Mouse (Mus musculus) spleen, adult 2 months (tissue): ENCODE results near the gene Myo1d. TPM values are rescaled to one million over a fixed set of nuclear protein-coding genes. Genes with fewer than 3 reads are reported as not detected.

Experiments
- DNase-seq, 2 experiments: peaks; one replicate each; pipeline versions ENCODE4 v3.0.0 to v3.0.0-alpha.2; 2012 to 2021; ENCODE audit warnings: low spot score in 2 of 2, low read depth in 1 of 2
- H3K27ac ChIP-seq: fragments of 200-500 bp; 2 replicates; pipeline ENCODE4 v1.5.1; 2012; ENCODE audit warnings: low read length, inconsistent platforms; ENCODE audit not compliant: insufficient read depth
- H3K27me3 ChIP-seq: fragments of 200-500 bp; 2 replicates; pipeline ENCODE4 v1.6.1; 2012; ENCODE audit warnings: mild to moderate bottlenecking, moderate library complexity, low read length, inconsistent platforms; ENCODE audit not compliant: control insufficient read depth, insufficient read depth
- H3K36me3 ChIP-seq: fragments of 200-500 bp; 2 replicates; pipeline ENCODE4 v1.6.1; 2012; ENCODE audit warnings: mild to moderate bottlenecking, low read length, inconsistent platforms; ENCODE audit not compliant: control insufficient read depth, insufficient read depth
- H3K4me1 ChIP-seq: fragments of 200-500 bp; 2 replicates; pipeline ENCODE4 v1.6.1; 2011; ENCODE audit warnings: inconsistent platforms; ENCODE audit not compliant: control insufficient read depth, insufficient read depth, insufficient read length
- H3K4me3 ChIP-seq: fragments of 200-500 bp; 2 replicates; pipeline ENCODE4 v1.5.1; 2011; ENCODE audit warnings: mild to moderate bottlenecking, inconsistent platforms; ENCODE audit not compliant: insufficient read depth, insufficient read length; ENCODE audit errors: extremely low read depth
- CTCF ChIP-seq: fragments of 200-500 bp; IDR thresholded peaks from 2 replicates; pipeline ENCODE4 v1.5.1; 2011; ENCODE audit warnings: mild to moderate bottlenecking, inconsistent platforms; ENCODE audit not compliant: insufficient read depth, insufficient read length, insufficient replicate concordance; ENCODE audit errors: extremely low read depth
- POLR2A ChIP-seq: fragments of 200-500 bp; IDR thresholded peaks from 2 replicates; pipeline ENCODE4 v1.6.1; 2011; ENCODE audit warnings: low read depth, low read length, inconsistent platforms
- WGBS: fragments of 180-500 bp; shearing (Covaris S2); methylation state at CpG from one replicate; pipeline ENCODE4 v1.1.7; 2018; 5-methylcytosine and 5-hydroxymethylcytosine counted together
- polyA plus RNA-seq: library from polyadenylated mRNA; depleted of rRNA; stranded (reverse); fragments of >200 nt; gene quantifications from 2 replicates; pipeline ENCODE4 v1.2.3, GENCODE M21; 2012

The Myo1d gene
- polyA plus RNA-seq, 1 experiment: 6.2 TPM

DNA sequence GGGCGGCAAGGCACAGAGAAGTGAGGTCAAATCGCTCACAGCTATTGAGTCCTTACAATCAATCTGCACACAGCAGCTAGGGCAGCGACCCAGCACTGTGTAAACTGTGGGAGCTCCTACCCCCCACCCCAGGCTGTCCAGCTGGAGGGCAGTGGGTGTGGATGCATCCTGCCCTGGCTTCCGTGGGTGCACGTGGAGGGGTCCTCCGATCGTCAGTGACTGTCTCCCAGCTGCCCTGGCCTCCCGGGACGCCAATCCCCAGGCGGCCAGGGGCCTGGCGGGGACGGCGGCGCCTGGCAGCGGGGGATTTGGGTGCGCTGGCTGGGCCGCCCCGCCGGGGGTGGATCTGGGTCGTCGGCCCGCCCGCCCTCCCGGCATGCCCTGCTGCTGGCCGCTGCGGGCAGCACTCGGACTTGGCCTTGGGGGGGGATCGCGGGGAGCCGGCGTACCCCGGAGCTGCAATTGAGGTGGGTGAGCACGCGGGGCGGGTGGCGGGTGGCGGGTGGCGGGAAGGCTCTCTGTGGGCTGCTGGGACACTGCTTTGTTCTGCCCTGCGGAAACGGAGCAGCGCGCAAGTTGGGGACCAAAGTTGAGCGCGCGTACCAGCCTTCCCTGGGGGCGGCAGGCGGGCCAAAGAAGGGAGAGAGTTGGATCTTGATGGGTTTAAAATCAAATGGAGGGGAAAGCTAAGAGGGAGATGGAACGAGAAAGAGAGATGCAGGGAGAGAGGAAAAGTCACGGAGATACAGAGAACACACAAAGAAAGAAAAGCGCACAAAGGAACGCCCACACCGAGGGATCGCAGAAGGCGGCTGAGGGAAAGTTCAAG is 30.4 kb upstream of the Myo1d start, which contains the start of gene Tmem98:
Gene Tmem98 (plus strand): TSS at position 183 of the 829 bp plus-strand sequence.
- Histone ChIP-seq H3K4me3 (peak within 1 kb of the TSS; percentile 32; the same call in 1 of the 2 replicates), H3K4me1 (no peaks in the 10 kb centered on the region; the same call in 1 of the 2 replicates), H3K27me3 (peaks cover 4% of the 10 kb centered on the region; the same call in 1 of the 2 replicates), H3K36me3 (no peaks in the 10 kb centered on the region), H3K27ac (no peak within 1 kb of the TSS; the same call in 1 of the 2 replicates)
- WGBS: 5% methylated on average over 45 of the region's 54 CpGs
- TF ChIP-seq POLR2A (no peak), CTCF (no peak)
- DNase-seq: no peak

- no peak overlapping the region for H3K4me3 ChIP-seq
- H3K36me3 ChIP-seq: no peaks in the 10 kb centered on the region
- no peak for DNase-seq
- no peaks in the 10 kb centered on the region; the same call in 1 of the 2 replicates for H3K4me1 ChIP-seq
- no peak overlapping the region; the same call in 1 of the 2 replicates for H3K27ac ChIP-seq
- WGBS: 84% methylated on average over 6 of the region's 6 CpGs
- peaks cover 4% of the 10 kb centered on the region; the same call in 1 of the 2 replicates for H3K27me3 ChIP-seq
- TF ChIP-seq POLR2A (no peak), CTCF (no peak)
Observed at GRCm38 (mm10) chr11:80809666-80809992, 29.8 kb upstream of the Myo1d start.

DNA sequence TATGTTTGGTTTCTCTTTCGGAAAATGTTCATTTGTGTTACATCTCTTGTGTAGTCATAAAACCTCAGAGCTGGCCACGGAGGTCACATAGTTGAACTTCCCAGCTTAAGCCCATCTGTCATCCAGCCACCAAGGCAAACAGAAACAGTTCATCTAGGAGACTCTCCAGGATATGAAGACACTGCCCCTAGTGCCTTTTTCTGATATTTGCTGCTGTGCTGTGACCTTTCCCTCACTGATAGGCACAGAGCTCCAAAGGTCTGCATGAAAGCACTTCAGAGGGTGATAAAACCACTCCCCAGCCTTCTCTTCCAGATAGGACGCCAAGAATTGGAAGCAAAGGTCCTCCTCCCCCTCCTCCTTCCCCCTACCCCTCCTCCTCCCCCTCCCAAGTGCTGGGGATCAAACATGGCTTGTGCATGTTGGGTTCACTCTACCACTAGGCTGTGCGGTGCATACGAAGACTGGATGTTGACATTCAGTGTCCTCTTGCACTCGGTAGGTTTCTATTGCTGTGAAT is 28.8 kb upstream of the Myo1d start:
- Histone ChIP-seq H3K27ac (no peak overlapping the region), H3K4me1 (no peaks in the 10 kb centered on the region; the same call in 1 of the 2 replicates), H3K4me3 (no peak overlapping the region), H3K27me3 (peaks cover 4% of the 10 kb centered on the region; the same call in 1 of the 2 replicates), H3K36me3 (no peaks in the 10 kb centered on the region)
- 78% methylated on average over 6 of the region's 6 CpGs for WGBS
- no peak for DNase-seq
- no peak for TF ChIP-seq POLR2A
- no peak for TF ChIP-seq CTCF

GRCm38 (mm10) chr11:80802706-80803105 is 22.9 kb upstream of the Myo1d start:
- no peak for TF ChIP-seq CTCF
- TF ChIP-seq POLR2A: no peak
- Histone ChIP-seq H3K36me3 (no peaks in the 10 kb centered on the region), H3K27ac (peak overlapping the region; percentile 31; the same call in 1 of the 2 replicates), H3K27me3 (no peaks in the 10 kb centered on the region), H3K4me1 (no peaks in the 10 kb centered on the region; the same call in 1 of the 2 replicates), H3K4me3 (no peak overlapping the region)
- 64% methylated on average over 3 of the region's 3 CpGs for WGBS
- DNase-seq: no peak

DNA sequence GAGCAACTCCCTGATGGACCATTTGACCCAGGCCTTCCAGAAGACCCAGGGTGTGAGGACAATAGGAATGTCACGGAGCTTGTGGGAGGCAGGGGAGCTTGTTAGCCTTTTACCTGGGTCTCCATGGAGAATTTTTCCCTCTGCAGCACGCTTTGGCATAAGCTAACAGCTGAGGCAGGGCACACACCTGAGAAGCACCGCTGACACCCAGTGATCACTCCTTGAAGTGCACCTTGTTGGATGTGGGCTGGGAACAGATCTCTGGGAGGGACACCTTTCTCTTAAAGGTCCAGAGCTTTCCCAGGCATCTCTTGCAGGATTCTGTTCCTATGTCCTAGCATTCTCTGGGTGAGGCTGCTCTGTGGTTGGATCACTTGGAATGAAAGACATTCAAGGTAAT is 20.2 kb upstream of the Myo1d start:
- DNase-seq: no peak
- H3K27ac ChIP-seq: no peak overlapping the region
- H3K4me3 ChIP-seq: no peak overlapping the region
- no peaks in the 10 kb centered on the region for H3K36me3 ChIP-seq
- WGBS: 69% methylated on average over 3 of the region's 3 CpGs
- no peaks in the 10 kb centered on the region for H3K27me3 ChIP-seq
- TF ChIP-seq CTCF (peak; percentile 30; the same call in 1 of the 2 replicates), POLR2A (no peak)
- no peaks in the 10 kb centered on the region; the same call in 1 of the 2 replicates for H3K4me1 ChIP-seq

- no peak for DNase-seq
- no peak for TF ChIP-seq CTCF
- no peak for TF ChIP-seq POLR2A
- Histone ChIP-seq H3K27ac (no peak overlapping the region), H3K4me3 (no peak overlapping the region), H3K4me1 (no peaks in the 10 kb centered on the region), H3K36me3 (no peaks in the 10 kb centered on the region), H3K27me3 (no peaks in the 10 kb centered on the region)
- 66% methylated on average over 8 of the region's 8 CpGs for WGBS
Observed at GRCm38 (mm10) chr11:80795431-80795830, 15.6 kb upstream of the Myo1d start.
